ENCODE assay signal across 1 mouse cellular context in genomic region chr17:71526711-71527564, GRCm38 (mm10).
TF ChIP-seq lines count a peak whose summit lies in the region.

TSS of gene Ndc80 (minus strand) at chr17:71526857.

TF ChIP-seq in MEL, 35 proteins besides CTCF, POLR2A, EP300 and RAD21 (continued from another document):
- peak; percentile 52; the same call in 1 of the 2 replicates for TF ChIP-seq TCF12 (IDR thresholded peaks at IDR 0.05; ENCODE audit: low read depth, low read length)
- TF ChIP-seq KAT2A (conservative IDR thresholded peaks at IDR 0.05; ENCODE audit: low read depth, low read length), result peak; percentile 71
- no peak for TF ChIP-seq GATA1 (IDR thresholded peaks at IDR 0.05; ENCODE audit: low read depth, low read length)
- no peak for TF ChIP-seq MYB (IDR thresholded peaks at IDR 0.05; ENCODE audit: low read depth, low read length)
